5 mouse cellular contexts compared by ENCODE assay signal in genomic region chr5:4176421-4176820, GRCm38 (mm10). TPM values are rescaled to one million over a fixed set of nuclear protein-coding genes. Genes with fewer than 3 reads are reported as not detected.
DNase-seq lines count a peak whose midpoint lies in the region; TF ChIP-seq lines count a peak whose summit lies in the region.
"Not testable (repeated sequence)": the region's sequence is repeated elsewhere in the genome, so short reads cannot be mapped to it uniquely, and the experiment has no call there.
"Had no signal": no experiment of that assay in that cellular context is flagged by ENCODE, and none has a peak within 500 bp of the region (broad histone marks: within the 10 kb centered on the region; RNA-seq: fewer than 3 reads in every experiment).

No protein-coding gene starts in this region.

- H3K79me2 ChIP-seq in CH12.LX (replicated peaks; ENCODE audit: control insufficient read depth, extremely low read depth, insufficient read depth, poor library complexity, severe bottlenecking) = not testable (repeated sequence)

- WGBS in limb, embryonic 10.5 days = 91% methylated on average over 3 of the region's 3 CpGs

- dilution Hi-C loops in CH12.LX (cut with MboI; ENCODE audit: extremely low pct_ligation_motif_present, extremely low pct_unique_long_range_greater_than_20kb, low sequenced_read_pairs) = not testable (repeated sequence)

- TF ChIP-seq RAD21 in CH12.LX (IDR thresholded peaks at IDR 0.05; ENCODE audit: low read depth, low read length) = not testable (repeated sequence)

- not testable (repeated sequence) for H3K27ac ChIP-seq in CH12.LX (ENCODE audit: insufficient read depth, low read depth); limb, embryonic 10.5 days

- H3K4me2 ChIP-seq in CH12.LX (ENCODE audit: insufficient read depth, low read depth, poor library complexity, severe bottlenecking) = peak overlapping the region; percentile 51; the same call in 1 of the 2 replicates

- DNase-seq in CD4-positive helper T cell, adult 2 months (ENCODE audit: low read depth, low spot score) = peak; percentile 8
- DNase-seq in CH12.LX (ENCODE audit: extremely low read depth) = not testable (repeated sequence)
- DNase-seq in induced T-regulatory cell, adult 2 months (ENCODE audit: low read depth) = peak; percentile 27
- peak; percentile 4 for DNase-seq in limb, embryonic 10.5 days (ENCODE audit: low spot score)

- not testable (repeated sequence) for H3K27me3 ChIP-seq in CH12.LX (replicated peaks); limb, embryonic 10.5 days (ENCODE audit: low read depth, poor library complexity, severe bottlenecking)

- not testable (repeated sequence) for H3K36me3 ChIP-seq in CH12.LX (replicated peaks in 1 of 2; ENCODE audit: control insufficient read depth in 1 of 2, insufficient read depth in 1 of 2, low read length in 1 of 2); limb, embryonic 10.5 days

- TF ChIP-seq CTCF in CH12.LX (conservative IDR thresholded peaks at IDR 0.05 in 1 of 2, IDR thresholded peaks at IDR 0.05 in 1 of 2; ENCODE audit: low read depth in 2 of 2, low read length in 2 of 2) = not testable (repeated sequence)

- not testable (repeated sequence) for H3K9me3 ChIP-seq in CH12.LX (replicated peaks; ENCODE audit: low read length); limb, embryonic 10.5 days (replicated peaks)

- H3K4me3 ChIP-seq in CH12.LX (replicated peaks in 1 of 3; ENCODE audit: low read depth in 2 of 3, low read length in 2 of 3, poor library complexity in 1 of 3); limb, embryonic 10.5 days: not testable (repeated sequence)

- 0 out of 2 replicates have a peak overlapping the region, but pooled peaks have one; percentile 32 for H3K9ac ChIP-seq in CH12.LX (ENCODE audit: insufficient read depth, low read depth)

- not testable (repeated sequence) for TF ChIP-seq EP300 in CH12.LX (IDR thresholded peaks at IDR 0.05; ENCODE audit: low read length)

- in situ Hi-C loops in CH12.LX (cut with MboI; ENCODE audit: low pct_ligation_motif_present, low pct_unique_long_range_greater_than_20kb, low sequenced_read_pairs) = loop anchor here (25.0 kb wide), 2 partner anchors 289 to 539 kb away; partner anchors contain the start of gene Mterf1a

- not testable (repeated sequence) for TF ChIP-seq POLR2A in CH12.LX (IDR thresholded peaks at IDR 0.05; ENCODE audit: low read depth, low read length)

- H3K4me1 ChIP-seq in CH12.LX (ENCODE audit: control insufficient read depth in 1 of 2, insufficient read depth in 2 of 2) = peaks cover 9 to 25% of the 10 kb centered on the region in 2 experiments
- H3K4me1 ChIP-seq in limb, embryonic 10.5 days = not testable (repeated sequence)

TF ChIP-seq in CH12.LX, 34 proteins besides CTCF, POLR2A, EP300 and RAD21:
- 0 out of 2 replicates have a peak, but pooled peaks have one; percentile 13 for TF ChIP-seq IRF4 (IDR thresholded peaks at IDR 0.05; ENCODE audit: low read depth, low read length)

RNA-seq across cellular contexts. Expression of gene Mterf1b, which starts 15.7 kb away (rescaled TPM):
- 4.2 and 4.5 TPM in 2 replicates for total RNA-seq in CH12.LX (2012; rRNA removed)
- 8.8 and 10.7 TPM in 2 replicates for total RNA-seq in CH12.LX (2014; rRNA removed)
- 3.7 and 3.8 TPM in 2 replicates for polyA plus RNA-seq in CH12.LX (2012; ENCODE audit: insufficient read length, low read depth)
- polyA plus RNA-seq in limb, embryonic 10.5 days (2016; fragmentation: Nextera tagmentation; extraction: Ambion mirVana) = 2.6 and 3.4 TPM in 2 replicates
- polyA plus RNA-seq: adrenal gland, adult 2 months had no signal
